Mouse (Mus musculus) adrenal gland, adult 2 months (tissue): ENCODE measurements around the gene Kif6. TPM values are rescaled to one million over a fixed set of nuclear protein-coding genes. Genes with fewer than 3 reads are reported as not detected.

Experiments used
- DNase-seq: peaks from one replicate; pipeline ENCODE4 v3.0.0; 2021
- polyA plus RNA-seq: library from polyadenylated mRNA; depleted of rRNA; stranded (reverse); fragments of >200 nt; gene quantifications from 2 replicates; pipeline ENCODE4 v1.2.3, GENCODE M21; 2012
- total RNA-seq, 2 experiments: library from RNA; stranded (reverse); gene quantifications; 2 replicates each; pipeline ENCODE4 v1.2.3; 2021

The Kif6 gene
- total and polyA plus RNA-seq, 3 experiments = 0.08 to 0.55 (median 0.35) TPM

- DNase-seq = no peak
These were observed 122.4 kb downstream of the Kif6 start for GRCm38 (mm10) chr17:49737217-49737774.

DNA sequence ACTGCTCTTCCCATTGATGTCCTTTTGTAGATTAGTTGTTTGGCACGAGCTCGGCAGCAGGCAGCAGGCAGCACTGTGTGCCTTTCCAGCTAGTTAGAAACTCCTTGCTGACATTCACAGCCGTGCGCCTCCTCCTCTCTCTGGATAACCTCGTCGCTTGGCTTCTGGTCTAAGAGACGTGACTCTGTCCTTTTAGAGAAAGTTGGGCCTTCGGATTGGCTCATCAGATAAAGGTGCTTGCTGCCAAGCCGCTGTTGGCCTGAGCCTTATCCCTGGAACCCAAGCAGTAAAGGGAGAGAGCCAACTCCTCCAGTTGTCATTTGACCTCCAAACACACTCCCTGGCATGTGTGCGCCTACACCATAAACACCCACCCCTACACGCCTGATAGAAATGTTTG, 123.4 kb downstream of the Kif6 start:
- peak; percentile 24 for DNase-seq

DNA sequence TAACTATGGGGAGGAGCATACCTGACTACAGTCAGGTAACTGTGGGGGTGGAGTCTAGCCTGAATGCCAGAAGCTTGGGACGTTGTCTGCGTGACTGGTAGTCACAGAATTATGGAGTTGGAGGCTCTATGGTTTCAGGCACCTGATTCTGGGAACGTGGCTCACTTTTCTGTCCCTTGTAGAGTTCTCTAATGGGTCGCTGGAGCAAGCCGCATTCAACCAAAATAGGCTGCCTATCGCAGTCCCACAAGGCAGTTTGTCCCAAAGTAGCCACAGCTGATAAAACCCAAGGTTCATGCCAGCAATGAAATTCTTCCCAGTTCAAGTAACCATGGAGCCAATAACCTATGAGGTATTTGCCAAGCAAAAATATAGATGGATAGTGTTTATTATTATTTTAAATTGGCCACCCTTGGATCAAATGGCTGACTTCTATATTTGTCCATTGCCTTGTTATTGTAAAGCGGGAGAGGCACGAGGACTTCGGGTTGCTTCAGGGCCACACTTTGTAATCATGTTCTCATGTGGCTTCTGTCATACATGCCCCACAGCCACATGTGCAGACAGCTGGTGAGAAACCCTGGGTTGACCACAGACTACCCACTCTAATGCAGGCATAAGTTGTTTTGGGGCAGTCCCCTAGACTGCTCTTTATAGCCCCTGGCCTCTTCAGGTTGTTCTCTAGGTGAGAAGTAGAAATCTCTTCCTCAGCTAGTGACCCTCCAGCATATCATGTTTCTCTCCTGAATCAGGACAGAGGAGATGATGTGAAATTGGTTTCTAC, 125.2 kb downstream of the Kif6 start:
- DNase-seq = no peak

DNA sequence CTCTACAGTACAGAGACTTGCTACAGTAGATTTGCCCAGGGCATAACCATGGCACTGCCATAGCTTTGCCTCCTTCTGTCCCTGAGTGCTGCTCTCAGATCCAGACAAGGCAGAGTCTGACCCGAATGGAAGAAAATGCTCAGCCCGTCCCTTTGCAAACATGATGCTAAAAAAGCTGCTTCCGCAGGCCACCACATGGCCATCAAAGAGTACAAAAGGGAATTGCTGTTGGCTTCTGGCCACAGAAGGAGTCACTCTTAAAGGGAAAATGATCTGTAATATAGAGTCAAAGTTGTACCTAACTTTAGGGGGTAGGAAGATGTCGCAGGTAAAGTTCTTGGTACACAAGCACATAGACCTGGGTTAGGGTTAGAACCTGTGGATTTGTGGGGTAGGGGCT, 126.2 kb downstream of the Kif6 start:
- DNase-seq = no peak

DNA sequence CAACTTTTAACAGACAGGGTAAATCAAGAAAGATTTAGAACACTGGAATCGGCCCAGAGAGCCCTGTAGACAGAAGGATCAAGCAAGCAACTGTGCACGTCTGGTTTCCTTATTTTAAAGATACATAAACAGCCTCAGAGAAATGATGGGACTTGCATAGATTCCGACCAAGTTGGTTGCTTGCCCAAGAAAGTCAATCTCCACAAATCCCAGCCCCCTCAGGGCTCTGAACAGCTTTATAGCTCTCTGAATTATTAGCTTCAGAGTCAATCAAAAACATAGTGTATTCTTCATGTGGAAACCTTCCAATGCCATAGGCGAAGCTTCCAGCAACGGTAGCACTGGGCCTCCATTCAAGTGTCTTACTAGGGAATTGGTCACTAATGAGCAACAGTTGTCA, 127.0 kb downstream of the Kif6 start:
- DNase-seq = no peak

DNA sequence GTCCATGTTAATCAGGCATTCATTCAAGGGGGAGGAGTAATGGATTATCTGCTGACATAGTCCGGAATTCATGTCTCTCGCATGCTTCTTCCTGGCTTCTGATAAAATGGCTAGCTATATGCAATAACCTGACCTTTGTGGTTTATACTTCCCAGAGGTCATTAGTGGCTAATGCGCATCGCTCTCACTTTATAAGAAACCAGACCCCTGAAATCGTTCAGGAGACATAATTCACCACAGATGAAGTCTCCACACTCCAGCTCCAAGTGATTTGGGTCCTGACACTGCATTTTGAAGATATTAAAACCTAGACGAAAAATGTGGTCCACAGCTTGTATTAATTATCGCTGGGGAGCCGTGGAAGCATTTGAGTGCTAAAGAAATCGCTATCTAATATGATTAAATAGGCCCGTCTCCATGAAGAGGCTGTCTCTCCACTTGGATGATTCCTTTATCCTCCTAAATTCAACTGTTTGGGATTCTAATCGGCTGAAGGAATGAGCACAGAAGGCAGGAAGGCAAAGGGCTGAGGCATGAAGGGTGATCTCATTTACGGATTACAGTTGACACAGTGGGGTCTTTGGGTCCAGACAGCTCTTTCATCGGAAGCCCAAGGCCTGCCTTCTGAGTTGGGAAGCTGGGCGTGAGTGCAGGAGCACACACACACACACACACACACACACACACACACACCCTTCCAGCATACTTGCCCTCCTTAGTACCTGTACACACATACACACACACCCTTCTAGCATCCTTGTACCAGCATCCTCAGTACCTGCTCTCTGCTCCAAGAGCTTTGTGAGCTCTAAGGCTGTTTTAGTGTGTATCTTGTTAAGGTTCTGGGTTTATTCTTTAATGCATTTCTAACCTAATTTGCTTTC, 128.9 kb downstream of the Kif6 start:
- DNase-seq = no peak

- no peak for DNase-seq
These were observed 136.0 kb downstream of the Kif6 start for GRCm38 (mm10) chr17:49750889-49751324.

DNA sequence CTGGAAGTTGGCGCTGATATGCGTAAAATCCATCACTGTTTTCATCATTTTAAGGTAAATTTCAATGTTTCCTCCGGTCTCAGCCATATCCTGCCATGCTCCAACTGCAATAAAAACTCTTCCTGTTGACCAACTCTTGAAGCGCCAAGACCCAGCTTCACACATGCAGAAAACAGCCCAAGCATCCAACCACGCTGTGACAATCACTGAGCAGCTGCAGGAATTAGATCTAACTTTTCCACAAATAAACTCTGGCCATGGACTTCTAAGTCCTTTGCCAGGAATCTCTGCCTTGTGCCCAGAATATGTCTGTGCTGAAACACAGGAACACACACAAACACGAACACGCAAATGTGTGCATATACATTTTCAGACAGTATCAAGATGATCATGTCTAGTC, 138.9 kb downstream of the Kif6 start:
- no peak for DNase-seq

- DNase-seq = peak; percentile 11
These were observed 141.9 kb downstream of the Kif6 start for GRCm38 (mm10) chr17:49756862-49757261.

DNA sequence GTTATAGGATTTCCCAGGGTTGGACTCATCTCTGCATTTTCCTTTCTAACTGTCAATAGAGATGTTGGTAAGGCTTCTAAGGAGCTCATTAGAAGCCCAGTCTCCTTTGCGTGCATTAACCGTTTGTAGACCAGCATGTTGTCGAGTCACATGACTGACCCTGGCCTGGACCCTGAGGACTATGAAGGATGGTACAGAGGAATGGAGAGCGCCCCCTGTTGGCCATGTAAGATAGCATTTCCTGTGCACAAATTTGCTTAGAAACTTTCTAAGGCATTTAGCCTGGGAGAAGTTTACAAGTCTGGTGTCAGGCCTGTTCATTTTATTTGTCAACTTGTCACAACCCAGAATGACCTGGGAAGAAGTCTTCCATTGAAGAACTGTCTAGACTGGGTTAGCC, 144.1 kb downstream of the Kif6 start:
- DNase-seq = no peak

- no peak for DNase-seq
These were observed 146.3 kb downstream of the Kif6 start for GRCm38 (mm10) chr17:49761260-49761659.

DNA sequence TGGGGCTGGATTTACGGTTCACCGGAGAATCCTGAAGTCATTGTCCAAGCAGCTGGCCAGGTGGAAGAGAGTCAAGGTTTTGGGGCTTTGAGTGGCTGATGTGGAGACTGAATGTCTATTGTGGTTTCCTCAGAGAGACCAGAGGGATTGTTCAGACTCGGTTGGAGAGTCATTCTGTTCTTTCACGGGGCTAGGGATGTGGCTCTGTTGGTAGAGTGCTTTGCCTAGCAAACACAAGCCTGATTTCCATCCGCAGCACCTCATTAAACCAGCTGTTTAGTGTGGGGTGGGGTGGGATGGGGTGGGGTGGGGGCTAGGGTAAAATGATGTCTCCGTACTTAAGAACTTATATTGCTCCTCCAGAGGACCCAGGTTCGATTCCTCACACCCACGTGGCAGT, 146.9 kb downstream of the Kif6 start:
- no peak for DNase-seq

DNA sequence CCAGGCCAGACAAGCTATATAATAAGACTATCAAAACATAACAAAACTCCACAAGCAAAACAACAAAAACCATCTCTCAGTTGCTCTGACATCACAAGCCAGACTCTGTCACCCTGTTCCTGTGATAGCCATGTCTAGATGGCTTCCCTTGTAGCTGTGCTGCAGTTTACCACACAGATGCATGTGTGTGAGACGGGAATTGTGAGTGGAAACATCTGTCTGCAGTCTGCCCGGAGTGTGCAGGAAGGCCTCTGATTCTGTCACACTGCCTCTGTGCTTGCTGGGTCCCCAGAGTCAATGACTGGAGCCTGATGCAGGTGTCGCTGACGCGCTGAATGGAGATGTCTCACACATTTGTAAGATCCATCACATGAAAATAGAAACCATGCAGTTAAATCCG, 150.0 kb downstream of the Kif6 start:
- DNase-seq = no peak

DNA sequence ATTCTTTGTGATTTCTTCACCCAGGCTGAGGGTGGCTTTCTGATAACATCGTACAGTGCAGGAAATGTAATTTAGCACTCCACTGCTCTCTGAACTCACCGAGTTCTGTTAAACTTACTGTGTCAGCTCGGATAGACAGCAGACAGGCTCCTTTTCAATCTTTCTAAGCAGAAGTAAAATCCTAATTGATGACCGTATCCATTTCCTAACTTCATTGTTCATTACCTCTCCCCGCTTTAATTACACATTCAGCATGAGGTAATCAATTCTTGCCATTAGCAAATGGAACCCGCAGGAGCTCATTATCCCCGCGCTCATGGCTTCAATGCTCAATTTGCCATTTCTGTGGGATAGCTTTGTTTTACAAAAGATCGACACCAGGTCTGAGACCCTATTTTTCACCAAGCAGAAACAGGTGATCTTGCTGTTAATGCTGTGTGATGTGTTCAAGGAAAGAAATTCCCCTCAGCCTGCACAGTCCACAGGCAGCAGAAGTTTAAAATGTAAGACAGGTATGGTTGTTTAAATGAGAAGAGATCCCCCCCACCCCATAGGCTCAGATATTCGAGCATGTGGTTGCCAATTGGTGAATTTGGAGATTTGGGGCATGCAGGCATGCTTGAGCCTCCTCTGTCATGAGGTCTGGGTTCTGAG, 152.9 kb downstream of the Kif6 start:
- DNase-seq = no peak

GRCm38 (mm10) chr17:49771703-49772315, 156.9 kb downstream of the Kif6 start:
- no peak for DNase-seq

GRCm38 (mm10) chr17:49777115-49777839, 162.3 kb downstream of the Kif6 start:
- DNase-seq = no peak

DNA sequence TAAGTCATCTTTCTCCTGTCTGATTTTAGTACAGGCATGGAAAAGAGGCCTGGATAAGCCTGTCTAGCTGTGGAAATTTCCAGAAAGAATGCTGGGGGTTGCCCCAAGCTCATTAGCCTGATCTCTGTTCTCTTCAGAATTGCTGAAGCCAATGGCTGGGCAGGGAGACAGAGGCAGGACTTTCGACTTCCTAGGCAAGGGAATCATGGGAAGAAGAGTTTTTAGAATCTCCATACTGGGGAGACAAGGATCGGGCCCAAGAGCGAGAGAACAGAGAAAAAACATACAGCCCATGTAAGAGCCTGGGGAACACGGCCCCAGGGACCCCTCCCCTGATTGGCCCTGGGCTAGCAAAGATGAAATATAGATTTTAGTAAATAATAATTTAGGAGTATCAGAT, 164.1 kb downstream of the Kif6 start:
- no peak for DNase-seq

- peak; percentile 37 for DNase-seq
These were observed 164.6 kb downstream of the Kif6 start for GRCm38 (mm10) chr17:49779576-49779975.

- DNase-seq = no peak
These were observed 170.9 kb downstream of the Kif6 start for GRCm38 (mm10) chr17:49785851-49786250.

DNA sequence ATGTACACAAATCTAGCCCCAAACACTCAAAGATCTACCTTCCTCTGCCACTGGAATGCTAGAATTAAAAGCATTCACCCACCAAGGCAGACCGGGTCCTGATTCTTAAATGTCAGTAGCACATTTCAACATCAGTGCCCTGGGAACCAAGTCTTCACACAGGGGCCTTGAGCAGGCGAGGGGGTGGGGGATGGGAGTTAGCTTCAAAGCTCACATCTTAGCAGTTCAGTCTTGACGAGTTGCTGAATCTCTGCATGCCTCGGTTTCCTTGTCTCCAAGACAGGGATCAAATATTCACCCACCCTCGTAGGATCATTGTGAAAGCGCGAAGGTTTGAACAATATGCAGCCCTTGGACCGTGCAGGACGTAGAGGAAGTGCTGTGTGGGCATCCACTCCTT, 172.4 kb downstream of the Kif6 start:
- no peak for DNase-seq
